Mouse (Mus musculus): ENCODE measurements at regions not wholly inside any gene's neighbourhood (a gene's known extent, or its start where the extent isn't known, plus 50 kb on each side); places are given as distances from the start of the nearest gene placed in this dataset.
A peak's percentile ranks its signal among the peaks of the same experiment; 100 is the strongest.
"Not testable (repeated sequence)": the region's sequence is repeated elsewhere in the genome, so short reads cannot be mapped to it uniquely, and the experiment has no call there.

- WGBS: 15% methylated on average over 19 of the region's 19 CpGs
- not testable (repeated sequence) for H3K4me1 ChIP-seq (ENCODE audit: control insufficient read depth, insufficient read depth, low read length); H3K27ac ChIP-seq (ENCODE audit: control insufficient read depth, insufficient read depth, low read depth, low read length, poor library complexity); H3K4me3 ChIP-seq (replicated peaks; ENCODE audit: control insufficient read depth, low read depth, low read length)
- TF ChIP-seq CTCF (IDR thresholded peaks at IDR 0.05; ENCODE audit: control insufficient read depth, insufficient read depth, low read length): peak; percentile 34; the same call in 1 of the 2 replicates
Observed at GRCm38 (mm10) chr13:12680283-12680953, 114.7 kb downstream of the Ero1lb start.

DNA sequence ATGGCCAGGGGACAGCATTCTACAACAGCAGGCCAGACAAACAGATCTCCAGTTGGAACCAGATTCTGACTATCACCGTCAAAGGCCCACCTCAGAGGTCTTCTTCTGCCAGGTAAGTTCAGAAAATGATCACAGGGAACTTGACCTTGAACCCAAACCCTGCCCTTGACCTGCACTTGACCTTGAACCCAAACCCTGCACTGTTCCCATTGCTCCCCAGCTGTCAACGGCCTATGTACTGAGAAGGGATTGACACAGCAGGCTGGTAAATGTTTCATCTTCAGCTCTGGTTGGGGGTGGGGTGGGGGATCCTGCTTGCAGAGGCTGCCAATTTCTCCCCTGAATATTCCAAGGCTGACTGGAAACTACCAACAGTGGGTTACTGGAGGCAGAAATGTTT, 111.7 kb downstream of the Ero1lb start:
- TF ChIP-seq POLR2A (IDR thresholded peaks at IDR 0.05; ENCODE audit: borderline replicate concordance, control insufficient read depth, low read depth, low read length) (no peak), CTCF (IDR thresholded peaks at IDR 0.05; ENCODE audit: control insufficient read depth, insufficient read depth, low read length) (no peak)
- H3K4me1 ChIP-seq (ENCODE audit: control insufficient read depth, insufficient read depth, low read length): no peaks in the 10 kb centered on the region

DNA sequence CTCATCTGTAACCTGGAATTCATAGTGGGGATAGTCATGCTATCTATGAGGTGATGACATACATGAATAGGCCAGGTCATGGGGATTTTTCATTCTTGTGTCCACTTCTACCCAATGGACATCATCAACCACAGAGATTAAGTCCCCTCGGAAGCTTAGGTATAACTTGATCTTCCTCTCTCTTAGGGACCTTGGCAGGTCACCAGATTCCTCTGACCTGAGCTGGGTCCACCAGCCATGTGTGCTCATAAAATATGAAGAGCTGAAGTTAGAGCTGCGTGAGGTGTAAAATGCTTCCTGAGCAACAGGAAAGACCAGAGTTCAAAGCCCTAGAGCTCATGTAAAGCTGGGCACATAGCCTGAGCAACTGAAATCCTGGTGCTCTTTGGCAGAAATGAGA, 105.3 kb downstream of the Ero1lb start:
- H3K27ac ChIP-seq (ENCODE audit: control insufficient read depth, insufficient read depth, low read depth, low read length, poor library complexity); H3K4me3 ChIP-seq (replicated peaks; ENCODE audit: control insufficient read depth, low read depth, low read length); H3K4me1 ChIP-seq (ENCODE audit: control insufficient read depth, insufficient read depth, low read length): not testable (repeated sequence)
- WGBS: 88% methylated on average over 2 of the region's 2 CpGs

More for the DNA sequence above, 111.7 kb downstream of the Ero1lb start:
- Histone ChIP-seq H3K27ac (ENCODE audit: control insufficient read depth, insufficient read depth, low read depth, low read length, poor library complexity) (no peak overlapping the region), H3K4me3 (replicated peaks; ENCODE audit: control insufficient read depth, low read depth, low read length) (no peak overlapping the region)
- 75% methylated on average over 2 of the region's 2 CpGs for WGBS

GRCm38 (mm10) chr13:12668742-12669141, 103.1 kb downstream of the Ero1lb start:
- H3K27ac ChIP-seq (ENCODE audit: control insufficient read depth, insufficient read depth, low read depth, low read length, poor library complexity); H3K4me3 ChIP-seq (replicated peaks; ENCODE audit: control insufficient read depth, low read depth, low read length); H3K4me1 ChIP-seq (ENCODE audit: control insufficient read depth, insufficient read depth, low read length): not testable (repeated sequence)
- no CpG with 5 or more reads among the region's 7 CpGs for WGBS

- 83% methylated on average over 9 of the region's 9 CpGs for WGBS
Observed at GRCm38 (mm10) chr13:12667727-12668665, 102.3 kb downstream of the Ero1lb start.

GRCm38 (mm10) chr13:12666050-12666449, 100.4 kb downstream of the Ero1lb start:
- whole genome bisulfite sequencing: 75% methylated on average over 3 of the region's 3 CpGs
- H3K4me3 ChIP-seq (replicated peaks; ENCODE audit: control insufficient read depth, low read depth, low read length); H3K27ac ChIP-seq (ENCODE audit: control insufficient read depth, insufficient read depth, low read depth, low read length, poor library complexity); H3K4me1 ChIP-seq (ENCODE audit: control insufficient read depth, insufficient read depth, low read length): not testable (repeated sequence)

More at GRCm38 (mm10) chr13:12667727-12668665, 102.3 kb downstream of the Ero1lb start:
- H3K4me3 ChIP-seq (replicated peaks; ENCODE audit: control insufficient read depth, low read depth, low read length); H3K4me1 ChIP-seq (ENCODE audit: control insufficient read depth, insufficient read depth, low read length); H3K27ac ChIP-seq (ENCODE audit: control insufficient read depth, insufficient read depth, low read depth, low read length, poor library complexity): not testable (repeated sequence)
